Mouse (Mus musculus): ENCODE measurements around the gene Smarca2.
"Not testable (repeated sequence)": the region's sequence is repeated elsewhere in the genome, so short reads cannot be mapped to it uniquely, and the experiment has no call there.

Gene Smarca2

DNA sequence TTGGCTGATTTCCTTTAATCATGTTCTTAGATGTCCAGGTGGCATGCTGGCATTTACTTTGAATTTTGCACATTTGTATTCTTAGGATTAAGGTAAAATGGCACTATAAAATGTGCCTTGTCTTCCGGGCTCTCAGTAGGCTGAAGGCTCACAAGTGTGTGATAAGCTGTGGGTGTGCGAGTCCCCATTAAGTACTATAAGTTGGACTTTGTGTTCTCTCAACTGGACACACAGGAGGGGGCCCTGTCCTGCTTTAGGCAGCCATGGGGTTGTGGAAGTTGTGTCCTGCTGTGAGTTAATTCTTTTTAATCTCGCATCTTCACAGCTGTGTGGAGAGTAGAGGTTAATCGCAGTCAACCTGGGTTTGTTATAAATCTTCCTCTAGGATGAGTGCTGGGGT lies 85.7 kb downstream of the Smarca2 start:
- DNase-seq (ENCODE audit: low spot score in 2 of 2): no peak

DNA sequence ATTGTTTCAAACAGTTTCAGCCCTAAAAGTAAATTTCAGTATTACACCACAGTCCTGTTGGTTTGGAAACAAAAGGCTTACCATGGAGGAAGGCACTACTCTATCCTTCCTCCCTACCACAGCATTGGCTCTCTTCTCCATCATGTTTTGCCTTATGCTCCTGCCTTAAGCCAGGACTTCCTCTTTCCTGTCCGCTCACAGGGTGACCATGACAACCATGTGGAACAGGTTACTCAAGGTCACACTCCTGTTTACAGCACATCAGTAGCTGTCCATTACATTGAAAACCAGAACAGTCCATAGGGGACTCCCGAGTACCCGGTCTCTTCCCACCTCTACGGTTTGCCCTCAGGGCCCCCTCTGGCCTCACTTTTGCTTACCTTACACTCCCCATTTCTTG lies 92.3 kb downstream of the Smarca2 start:
- no peak for DNase-seq (ENCODE audit: low spot score in 2 of 2)

DNA sequence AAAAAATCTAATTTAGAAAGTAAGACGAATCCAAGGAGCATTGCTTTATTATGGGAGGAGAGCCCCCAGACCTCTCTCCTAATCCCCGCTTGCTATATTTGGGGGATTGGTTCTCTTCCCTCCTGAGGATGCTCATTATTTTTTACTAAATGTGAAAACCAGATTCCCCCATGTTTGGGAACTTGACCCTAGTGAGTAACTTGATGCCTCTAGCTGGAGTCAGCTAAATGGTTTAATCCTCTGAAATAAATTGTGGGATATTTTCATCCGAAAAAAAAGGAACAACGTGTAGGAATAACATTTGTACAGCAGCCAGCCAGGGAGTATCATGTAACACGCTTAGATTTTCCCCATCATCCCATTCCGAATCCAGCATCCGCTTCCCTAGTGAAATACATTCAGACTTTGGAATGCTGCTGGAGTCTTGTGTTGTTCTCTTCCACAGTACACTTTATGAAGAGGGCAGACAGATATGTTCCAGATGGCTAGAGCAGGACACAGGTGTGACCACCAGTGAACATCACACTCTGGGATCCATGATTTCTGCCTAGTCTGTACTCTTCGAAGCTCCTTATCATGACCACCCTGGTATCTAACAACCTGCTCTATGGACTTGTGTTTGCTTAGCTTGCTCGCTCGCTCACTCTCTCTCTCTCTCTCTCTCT lies 99.8 kb downstream of the Smarca2 start:
- DNase-seq (ENCODE audit: low spot score in 2 of 2): no peak

DNA sequence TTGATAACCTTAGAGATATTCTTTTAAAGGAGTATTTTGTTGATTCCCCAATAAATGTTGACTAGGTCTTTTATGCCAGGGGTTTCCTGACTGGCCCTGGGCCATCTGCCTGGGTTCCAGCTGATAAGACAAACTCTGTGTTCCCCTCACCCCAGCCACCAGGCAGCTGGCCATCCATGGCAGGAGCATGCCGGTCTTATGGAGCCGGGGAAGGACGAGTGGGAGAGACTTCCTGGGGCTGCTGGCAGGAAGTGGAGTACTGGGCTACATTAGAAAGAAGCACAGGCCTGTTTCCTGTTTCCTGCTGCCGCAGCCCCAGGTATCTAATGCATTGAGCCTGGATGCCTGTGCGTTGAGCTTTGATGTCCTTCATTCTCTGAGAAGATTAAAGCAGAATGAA lies 102.1 kb downstream of the Smarca2 start:
- DNase-seq (ENCODE audit: low spot score in 2 of 2): no peak

DNA sequence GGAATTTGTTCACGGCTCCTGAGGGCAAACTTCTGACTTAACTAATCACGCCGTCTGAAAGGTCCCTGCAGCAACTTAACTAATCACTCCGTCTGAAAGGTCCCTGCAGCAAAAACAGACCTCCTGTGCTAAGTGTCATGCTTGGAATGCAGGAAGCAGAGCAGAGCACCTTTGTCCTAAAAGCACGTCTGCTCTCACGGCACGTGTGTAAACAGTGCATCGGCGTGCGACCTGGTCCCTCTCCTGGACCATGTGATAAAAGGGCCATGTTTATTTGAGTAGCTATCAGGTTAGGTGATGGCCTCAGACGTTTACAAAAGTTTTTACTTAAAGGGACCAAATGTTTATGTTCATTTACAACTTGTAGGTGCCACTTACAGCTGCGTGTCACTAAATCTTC lies 104.2 kb downstream of the Smarca2 start:
- no peak for DNase-seq (ENCODE audit: low spot score in 2 of 2)

DNA sequence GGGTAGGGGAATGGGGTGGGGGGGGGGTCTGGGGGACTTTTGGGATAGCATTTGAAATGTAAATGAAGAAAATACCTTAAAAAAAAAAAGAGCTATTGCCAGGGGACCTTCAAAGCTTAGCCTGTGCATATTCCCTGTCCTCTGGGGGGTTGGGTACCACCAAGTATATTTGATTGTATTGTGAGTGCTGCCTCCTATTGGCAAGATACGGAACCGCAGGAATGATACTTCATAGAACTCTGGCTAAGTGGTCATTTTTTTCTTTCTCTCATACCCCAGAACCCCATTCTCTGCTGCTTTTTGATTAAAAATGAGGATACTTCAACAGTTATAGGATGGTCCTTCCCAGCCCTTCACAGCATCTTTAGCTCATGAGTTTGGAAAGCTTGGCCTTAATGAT lies 106.4 kb downstream of the Smarca2 start:
- no peak for DNase-seq (ENCODE audit: low spot score in 2 of 2)

DNA sequence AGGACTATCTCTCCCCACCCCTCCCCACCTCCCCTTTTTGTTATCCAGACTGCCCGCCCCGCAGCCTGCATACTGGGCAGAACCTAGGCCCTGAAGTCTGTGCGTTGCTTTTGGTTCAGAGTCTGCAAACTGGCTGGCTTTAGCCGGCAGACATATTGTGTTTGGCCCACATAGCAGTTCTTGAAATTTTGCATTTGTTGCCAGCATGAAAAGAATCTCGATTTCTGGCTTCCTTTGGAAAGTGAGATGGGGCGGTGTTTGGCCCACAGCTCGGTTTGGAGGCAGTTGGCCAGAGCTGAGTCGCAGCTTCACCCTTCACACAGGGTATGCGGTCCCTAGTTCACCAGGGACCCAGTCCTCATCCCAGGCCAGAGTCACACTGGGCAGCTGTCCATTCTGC lies 111.4 kb downstream of the Smarca2 start:
- peak in 1 of 2 experiments; percentile 46 for DNase-seq (ENCODE audit: low spot score in 2 of 2)

DNA sequence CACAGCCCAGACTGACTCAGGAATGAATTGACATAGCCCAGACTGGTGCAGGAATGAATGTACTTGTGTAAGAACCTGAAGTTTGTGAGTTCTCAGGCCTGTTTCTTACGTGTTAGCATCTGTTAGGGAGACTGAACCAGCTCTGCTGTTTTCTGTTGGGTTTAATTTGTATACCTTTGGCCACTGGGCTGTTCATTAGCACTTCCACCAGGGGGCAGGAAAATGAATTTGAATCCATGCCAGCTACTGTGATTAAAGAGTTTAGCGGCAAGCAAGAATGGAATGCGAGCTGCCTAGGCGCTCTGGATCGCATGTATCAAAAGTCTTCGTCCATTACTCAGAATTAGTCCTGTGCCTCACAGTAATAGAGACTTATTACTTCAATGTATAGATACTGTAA lies 113.4 kb downstream of the Smarca2 start:
- peak in 1 of 2 experiments; percentile 53 for DNase-seq (ENCODE audit: low spot score in 2 of 2)

DNA sequence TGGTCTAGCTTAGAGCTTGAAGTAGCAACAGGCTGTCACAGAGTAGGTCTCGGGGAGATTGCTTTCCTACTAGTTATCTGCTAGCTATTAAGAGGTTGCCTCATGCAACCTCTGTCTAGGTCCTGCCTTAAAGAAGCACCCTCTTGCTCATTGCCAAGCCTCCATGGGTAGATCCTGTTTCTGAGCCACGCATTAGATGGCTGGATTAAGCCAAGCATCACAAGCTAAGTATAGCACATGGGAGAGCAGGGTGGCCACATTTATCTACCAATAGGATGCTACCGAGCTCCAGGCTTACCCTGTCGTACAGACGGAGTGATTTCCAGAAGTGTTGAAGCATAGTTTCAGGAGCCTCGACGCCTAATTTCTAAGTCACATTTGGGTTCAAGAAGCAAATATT lies 114.3 kb downstream of the Smarca2 start:
- DNase-seq (ENCODE audit: low spot score in 2 of 2): no peak

DNA sequence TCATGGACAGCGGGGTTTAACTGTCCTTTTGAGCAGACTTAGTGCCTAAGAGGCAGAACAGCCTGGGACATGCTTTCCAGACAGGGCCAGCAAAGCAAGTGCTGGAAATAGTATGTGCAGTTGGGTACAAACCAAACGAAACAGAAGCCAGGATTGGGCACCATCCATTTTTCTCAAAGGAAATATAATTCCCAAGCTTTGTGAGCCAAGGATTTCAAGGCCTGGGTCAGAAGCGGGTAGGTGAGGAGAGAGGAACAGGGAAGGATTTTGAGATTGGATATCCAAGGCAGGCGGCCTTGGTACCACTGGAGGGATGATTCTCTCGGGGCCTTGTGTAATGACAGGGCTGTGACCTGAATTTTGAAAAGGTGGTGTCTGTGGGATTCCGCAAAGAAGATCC lies 116.9 kb downstream of the Smarca2 start:
- no peak for DNase-seq (ENCODE audit: low spot score in 2 of 2)

DNA sequence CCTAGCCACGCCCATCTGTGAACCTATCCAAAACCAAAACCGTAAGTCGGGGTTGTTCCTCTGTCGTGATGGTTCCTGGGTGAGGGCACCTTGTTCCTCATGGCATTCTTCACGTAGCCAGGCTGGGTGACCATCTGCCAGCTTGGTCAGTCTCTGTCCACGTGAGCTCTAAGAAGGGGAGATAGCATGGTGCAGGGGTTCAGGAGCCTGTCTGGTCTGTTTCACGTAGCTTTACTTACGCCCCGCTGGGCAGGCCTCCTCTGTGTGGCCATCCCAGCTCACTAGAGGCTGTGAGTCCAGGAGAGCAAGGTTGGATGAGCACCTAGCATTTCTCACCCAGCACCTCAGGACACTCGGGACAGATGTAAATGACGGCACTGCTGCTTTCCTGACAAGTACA lies 119.0 kb downstream of the Smarca2 start:
- no peak for DNase-seq (ENCODE audit: low spot score in 2 of 2)

DNA sequence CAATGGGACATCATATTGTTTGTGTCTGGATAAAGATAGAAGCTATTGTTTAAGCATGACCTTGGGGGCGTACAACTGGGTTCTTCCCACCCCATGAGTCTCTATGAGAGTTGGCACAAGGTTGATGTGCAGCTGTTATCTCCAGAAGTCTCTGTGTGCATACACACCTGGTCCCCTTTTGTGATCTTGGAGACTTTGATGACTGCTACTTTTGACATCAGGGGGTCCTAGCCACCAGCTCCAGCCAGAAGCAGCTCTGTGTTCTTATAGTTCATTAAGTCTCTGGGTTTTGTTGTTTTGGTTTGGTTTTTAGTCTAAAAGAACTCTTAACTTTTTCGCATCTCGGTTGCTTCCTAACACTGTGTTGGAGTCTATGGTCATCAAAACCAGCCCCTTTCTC lies 119.8 kb downstream of the Smarca2 start:
- no peak for DNase-seq (ENCODE audit: low spot score in 2 of 2)

DNA sequence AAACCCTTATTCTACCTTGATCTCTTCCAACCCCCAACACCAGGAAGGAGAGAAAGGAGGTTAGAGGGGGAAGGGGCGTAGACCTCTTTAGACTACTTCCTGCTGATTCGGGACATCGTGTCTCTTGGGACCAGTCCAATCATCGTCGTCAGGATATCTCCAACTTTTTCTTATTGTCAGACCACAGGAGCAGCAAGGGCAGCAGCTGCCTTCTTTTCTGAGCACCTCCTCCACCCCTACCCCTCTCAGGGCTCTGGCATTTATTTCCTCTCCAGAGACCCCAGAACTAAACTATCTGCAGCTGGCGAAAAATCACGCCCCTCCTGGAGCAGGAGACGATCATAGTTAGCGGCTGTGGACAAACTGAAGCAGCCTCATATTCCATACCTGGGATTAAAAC lies 122.9 kb downstream of the Smarca2 start:
- no peak for DNase-seq (ENCODE audit: low spot score in 2 of 2)

DNA sequence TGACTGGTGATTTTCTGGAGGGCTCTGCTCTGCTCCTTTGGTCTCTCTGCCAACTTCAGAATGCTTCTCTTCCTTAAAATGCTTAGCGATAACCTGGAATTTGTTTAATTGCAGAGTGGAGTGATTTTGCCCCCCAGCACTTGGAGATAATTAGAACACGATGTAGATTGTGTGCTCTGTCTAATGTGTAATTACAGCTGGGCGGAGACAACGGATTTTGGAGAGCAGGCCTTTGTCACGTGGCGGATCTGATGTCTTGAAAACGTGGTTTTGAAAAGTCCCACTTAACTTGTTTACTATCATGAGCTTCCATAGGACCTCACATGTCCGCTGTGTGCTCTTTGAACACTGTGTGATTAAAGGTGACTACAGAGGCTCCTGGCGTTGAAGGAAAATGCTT lies 125.6 kb downstream of the Smarca2 start:
- DNase-seq (ENCODE audit: low spot score in 2 of 2): no peak

DNA sequence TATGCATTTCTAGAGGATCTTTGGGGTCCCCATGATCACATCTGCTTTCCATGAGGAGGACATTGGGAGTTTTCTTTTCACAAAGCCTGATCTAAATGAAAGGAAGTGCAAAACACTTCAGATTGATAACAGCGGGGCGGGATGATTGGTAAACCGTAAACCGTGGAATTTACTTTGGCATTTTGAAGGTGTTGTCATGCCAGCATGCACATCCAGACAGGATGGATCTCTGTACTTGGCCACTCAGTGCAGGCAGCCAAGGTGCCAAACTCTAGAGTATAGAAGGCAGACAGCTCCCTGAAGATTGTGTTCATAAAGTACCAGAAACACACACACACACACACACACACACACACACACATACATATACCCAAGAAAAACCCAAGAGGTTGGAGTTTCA lies 126.3 kb downstream of the Smarca2 start:
- DNase-seq (ENCODE audit: low spot score in 2 of 2): no peak

DNA sequence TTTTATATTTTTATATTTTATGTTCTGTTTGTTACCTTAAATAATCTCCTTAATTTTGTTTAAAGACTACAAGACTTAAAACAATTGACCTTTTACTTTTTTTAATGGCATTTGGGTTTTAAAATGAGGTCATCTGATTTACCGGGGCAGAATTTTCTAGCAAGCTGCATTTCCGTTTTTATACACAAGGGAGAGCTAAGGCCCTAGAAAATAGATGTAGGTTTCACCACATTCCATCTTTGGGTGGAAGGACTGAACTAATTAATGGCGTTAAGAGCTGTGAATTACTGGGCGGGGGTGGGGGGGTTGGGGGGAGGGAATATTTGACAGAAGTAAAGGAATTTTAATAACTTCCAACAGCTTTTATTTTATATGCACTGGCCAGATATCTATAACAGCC lies 127.0 kb downstream of the Smarca2 start:
- DNase-seq (ENCODE audit: low spot score in 2 of 2): no peak

DNA sequence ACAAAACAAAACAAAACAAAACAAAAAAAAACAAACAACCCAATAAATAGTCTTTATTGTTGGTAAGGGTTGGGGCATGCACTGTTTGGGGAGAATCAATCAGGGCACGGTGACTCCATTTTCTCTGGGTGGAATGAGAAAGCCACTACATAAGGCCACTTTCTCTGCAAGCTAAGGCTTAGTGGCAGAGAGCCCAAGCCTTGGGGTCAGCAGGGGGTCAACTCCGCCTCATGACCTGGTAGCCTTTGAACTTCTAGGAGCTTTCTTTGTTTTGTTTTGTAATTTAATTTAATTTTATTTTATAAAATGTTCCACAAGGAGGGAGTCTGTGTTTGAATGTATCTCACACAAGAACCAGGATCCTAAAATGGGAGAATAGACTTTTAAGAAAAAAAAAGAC lies 128.2 kb downstream of the Smarca2 start:
- no peak for DNase-seq (ENCODE audit: low spot score in 2 of 2)

DNA sequence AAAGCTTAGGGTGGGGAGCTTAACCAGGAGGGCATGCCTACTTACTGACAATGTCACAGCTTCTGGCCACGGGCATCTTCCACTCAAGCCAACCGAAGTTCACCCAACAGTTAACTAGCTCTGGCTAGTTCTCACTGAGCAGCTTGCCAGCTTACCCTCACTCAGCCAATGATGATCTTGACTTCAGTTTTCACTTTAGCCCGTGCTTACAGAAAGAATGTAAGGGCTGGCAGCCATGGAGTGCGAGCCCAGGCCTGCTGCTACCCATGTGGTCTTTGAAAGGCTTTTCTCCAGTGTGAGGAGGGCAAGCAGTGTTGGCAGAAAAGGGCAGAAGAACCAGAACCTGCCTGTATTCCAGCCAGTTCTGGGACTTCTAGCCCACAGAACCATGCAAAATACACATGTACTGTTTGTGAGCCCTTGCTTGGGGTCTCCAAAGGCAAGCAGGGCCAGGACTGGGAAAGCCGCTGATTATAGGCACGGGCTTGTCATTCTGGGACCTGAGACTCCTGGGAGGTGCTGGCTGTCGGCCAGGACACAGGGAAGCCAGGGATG lies 128.8 kb downstream of the Smarca2 start:
- DNase-seq (ENCODE audit: low spot score in 2 of 2): no peak

DNA sequence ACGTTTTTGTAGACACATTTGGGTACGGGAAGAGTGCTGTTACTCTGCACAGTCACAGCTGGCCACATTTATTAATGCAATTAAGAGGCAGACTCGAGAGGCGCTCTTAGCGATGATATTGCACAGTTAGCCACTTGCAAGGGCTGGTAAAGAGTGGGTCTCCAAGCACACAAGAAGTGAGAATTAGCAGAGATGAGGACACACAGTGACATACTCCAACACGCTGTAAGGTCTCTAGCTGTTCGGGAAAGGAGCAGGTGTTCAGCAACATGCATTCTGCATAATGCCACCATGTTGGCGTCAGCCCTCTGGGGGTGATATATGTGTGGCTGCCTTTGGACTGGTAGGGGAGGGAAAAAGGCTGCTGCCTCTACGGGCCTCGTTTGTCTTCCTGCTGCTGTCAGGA lies 129.9 kb downstream of the Smarca2 start:
- no peak for DNase-seq (ENCODE audit: low spot score in 2 of 2)

DNA sequence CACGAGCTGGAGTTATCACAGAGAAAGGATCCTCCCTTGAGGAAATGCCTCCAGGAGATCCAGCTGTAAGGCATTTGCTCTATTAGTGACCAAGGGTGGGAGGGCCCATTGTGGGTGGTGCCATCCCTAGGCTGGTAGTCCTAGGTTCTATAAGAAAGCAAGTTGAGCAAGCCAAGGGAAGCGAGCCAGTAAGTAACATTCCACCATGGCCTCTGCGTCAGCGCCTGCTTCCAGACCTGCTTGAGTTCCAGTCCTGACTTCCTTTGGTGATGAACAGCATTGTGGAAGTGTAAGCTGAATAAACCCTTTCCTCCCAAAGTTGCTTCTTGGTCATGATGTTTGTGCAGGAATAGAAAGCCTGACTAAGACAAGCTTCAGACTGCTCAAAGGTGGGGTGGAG lies 140.2 kb downstream of the Smarca2 start:
- not testable (repeated sequence) for DNase-seq (ENCODE audit: low spot score in 2 of 2)

DNA sequence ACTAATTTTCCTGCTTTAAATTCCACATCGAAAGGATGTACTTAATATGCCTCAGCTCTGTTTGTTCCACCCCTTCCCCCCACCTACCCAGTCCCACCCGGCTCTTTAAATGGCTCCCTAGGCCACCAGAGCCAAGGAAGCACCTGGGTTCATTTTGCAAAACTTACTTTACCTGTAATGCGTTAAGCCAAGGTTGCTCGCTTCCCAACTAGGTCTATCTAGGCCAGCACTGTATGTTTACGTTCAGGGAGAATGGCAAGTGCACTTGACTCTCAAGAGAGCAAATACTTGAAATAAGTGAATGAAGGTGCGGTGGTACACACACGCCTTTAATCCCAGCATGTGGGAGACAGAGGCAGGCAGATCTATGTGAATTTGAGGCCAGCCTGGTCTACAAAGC lies 140.7 kb downstream of the Smarca2 start:
- DNase-seq (ENCODE audit: low spot score in 2 of 2): no peak

DNA sequence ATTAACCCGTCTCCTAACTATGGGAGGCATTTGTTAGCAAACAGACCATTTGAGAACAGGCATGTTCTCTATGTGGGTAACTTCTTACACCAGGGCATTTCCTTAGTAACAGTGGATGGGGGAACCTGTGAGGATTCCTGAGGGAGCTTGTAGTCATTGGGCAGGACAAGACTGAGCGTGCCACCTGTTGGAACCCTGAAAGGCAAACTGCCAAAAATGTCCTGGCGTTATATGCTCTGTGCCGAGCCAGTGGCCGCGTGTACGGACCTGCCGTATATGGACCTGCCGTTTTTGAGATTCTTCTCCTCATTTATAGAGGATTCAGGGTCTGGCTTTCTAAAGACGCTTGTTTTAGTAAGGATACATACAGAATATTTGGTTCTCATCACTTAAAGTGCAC lies 141.4 kb downstream of the Smarca2 start:
- DNase-seq (ENCODE audit: low spot score in 2 of 2): no peak

DNA sequence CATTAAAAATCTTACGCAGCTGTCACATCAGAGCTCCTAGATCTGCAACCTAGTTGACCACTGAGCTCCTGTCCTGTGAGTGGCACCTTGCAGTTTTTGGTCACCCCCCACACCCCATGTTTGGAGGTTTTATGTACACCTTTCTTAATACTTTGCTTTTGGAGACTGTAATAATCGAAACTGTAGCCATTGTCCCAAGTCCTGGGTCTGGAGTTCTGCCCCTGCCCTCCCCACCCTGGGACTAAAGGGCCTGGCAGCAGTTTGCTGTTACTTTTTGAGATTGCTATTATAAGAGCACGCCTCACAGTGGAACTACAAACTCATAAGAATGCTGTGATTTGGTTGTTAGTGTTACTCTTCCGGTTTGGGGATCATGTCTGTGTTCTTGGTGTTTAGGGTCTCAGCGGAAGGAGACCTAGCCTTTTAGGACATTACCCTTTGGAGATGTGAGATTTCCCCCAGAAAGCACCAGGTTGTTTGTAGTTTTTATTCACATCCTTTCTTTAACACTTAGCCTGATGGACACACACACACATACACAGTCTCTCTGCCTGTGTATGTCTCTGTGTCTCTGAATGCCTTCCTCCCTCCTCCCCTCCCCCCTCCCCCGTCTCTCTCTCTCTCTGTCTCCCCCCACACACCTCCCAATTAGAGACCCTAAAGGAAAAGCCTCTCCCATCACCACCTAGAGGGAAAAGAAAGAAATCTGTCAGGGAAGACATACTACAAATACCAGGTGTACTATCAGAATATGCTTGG lies 142.0 kb downstream of the Smarca2 start:
- no peak for DNase-seq (ENCODE audit: low spot score in 2 of 2)
